Mouse (Mus musculus) forelimb bud, embryonic 11.5 days (tissue): ENCODE results near the gene Rap1gap2.

Experiments
- DNase-seq: peaks from one replicate; pipeline ENCODE4 v3.0.0-alpha.2; 2012; ENCODE audit warnings: low read depth, low spot score

The Rap1gap2 gene

GRCm38 (mm10) chr11:74537352-74537751, 73.4 kb downstream of the Rap1gap2 start:
- no peak for DNase-seq

- peak; percentile 56 for DNase-seq
These were observed 74.4 kb downstream of the Rap1gap2 start for GRCm38 (mm10) chr11:74536140-74536842.

- no peak for DNase-seq
These were observed 76.3 kb downstream of the Rap1gap2 start for GRCm38 (mm10) chr11:74534380-74534779.

GRCm38 (mm10) chr11:74533050-74533449, 77.7 kb downstream of the Rap1gap2 start:
- no peak for DNase-seq

- DNase-seq = no peak
These were observed 78.3 kb downstream of the Rap1gap2 start for GRCm38 (mm10) chr11:74532401-74532800.

GRCm38 (mm10) chr11:74531725-74532124, 79.0 kb downstream of the Rap1gap2 start:
- no peak for DNase-seq

- DNase-seq = peak; percentile 38
These were observed 80.9 kb downstream of the Rap1gap2 start for GRCm38 (mm10) chr11:74529803-74530202.

- DNase-seq = no peak
These were observed 83.2 kb downstream of the Rap1gap2 start for GRCm38 (mm10) chr11:74527555-74527954.

GRCm38 (mm10) chr11:74526180-74527158, 84.2 kb downstream of the Rap1gap2 start:
- peak; percentile 25 for DNase-seq

GRCm38 (mm10) chr11:74525605-74526004, 85.1 kb downstream of the Rap1gap2 start:
- DNase-seq = no peak

GRCm38 (mm10) chr11:74525205-74525604, 85.5 kb downstream of the Rap1gap2 start:
- DNase-seq = no peak

- DNase-seq = no peak
These were observed 86.4 kb downstream of the Rap1gap2 start for GRCm38 (mm10) chr11:74524050-74524965.

GRCm38 (mm10) chr11:74523210-74523951, 87.3 kb downstream of the Rap1gap2 start:
- no peak for DNase-seq

- DNase-seq = no peak
These were observed 88.1 kb downstream of the Rap1gap2 start for GRCm38 (mm10) chr11:74522487-74523209.

- DNase-seq = no peak
These were observed 88.7 kb downstream of the Rap1gap2 start for GRCm38 (mm10) chr11:74521981-74522486.

GRCm38 (mm10) chr11:74520201-74520600, 90.5 kb downstream of the Rap1gap2 start:
- no peak for DNase-seq

GRCm38 (mm10) chr11:74516112-74516511, 94.6 kb downstream of the Rap1gap2 start:
- DNase-seq = no peak

- no peak for DNase-seq
These were observed 95.7 kb downstream of the Rap1gap2 start for GRCm38 (mm10) chr11:74515046-74515445.

GRCm38 (mm10) chr11:74512595-74512994, 98.1 kb downstream of the Rap1gap2 start:
- DNase-seq = no peak

GRCm38 (mm10) chr11:74506275-74506674, 104.4 kb downstream of the Rap1gap2 start:
- DNase-seq = no peak
